Mouse (Mus musculus): ENCODE data around the gene Pcdh15. TPM values are rescaled to one million over a fixed set of nuclear protein-coding genes. Genes with fewer than 3 reads are reported as not detected.

Pcdh15 gene
- total and polyA plus RNA-seq, 2 experiments from 2014 or later, result 9.8 to 38.2 TPM

GRCm38 (mm10) chr10:74569603-74570002 lies 1470.5 kb downstream of the Pcdh15 start:
- TF ChIP-seq CTCF (IDR thresholded peaks at IDR 0.05), result no peak
- no peaks in the 10 kb centered on the region for H3K9me3 ChIP-seq (ENCODE audit: low read length)
- ATAC-seq (ENCODE audit: low FRiP score), result no peak
- no peaks in the 10 kb centered on the region for H3K36me3 ChIP-seq (ENCODE audit: insufficient read depth, low read length)
- H3K27me3 ChIP-seq (ENCODE audit: insufficient read depth, low read length), result no peaks in the 10 kb centered on the region
- H3K4me3 ChIP-seq (ENCODE audit: low read depth, low read length), result no peak overlapping the region
- no peak for DNase-seq (ENCODE audit: low spot score)
- H3K9ac ChIP-seq (replicated peaks; ENCODE audit: low read length, poor library complexity, severe bottlenecking), result no peak overlapping the region
- 72% methylated on average over 3 of the region's 3 CpGs for WGBS
- no peak overlapping the region for H3K4me2 ChIP-seq (ENCODE audit: low read depth, low read length, poor library complexity, severe bottlenecking)
- H3K4me1 ChIP-seq (ENCODE audit: insufficient read depth, low read length), result no peaks in the 10 kb centered on the region
- H3K27ac ChIP-seq (ENCODE audit: low read depth, low read length), result no peak overlapping the region

DNA sequence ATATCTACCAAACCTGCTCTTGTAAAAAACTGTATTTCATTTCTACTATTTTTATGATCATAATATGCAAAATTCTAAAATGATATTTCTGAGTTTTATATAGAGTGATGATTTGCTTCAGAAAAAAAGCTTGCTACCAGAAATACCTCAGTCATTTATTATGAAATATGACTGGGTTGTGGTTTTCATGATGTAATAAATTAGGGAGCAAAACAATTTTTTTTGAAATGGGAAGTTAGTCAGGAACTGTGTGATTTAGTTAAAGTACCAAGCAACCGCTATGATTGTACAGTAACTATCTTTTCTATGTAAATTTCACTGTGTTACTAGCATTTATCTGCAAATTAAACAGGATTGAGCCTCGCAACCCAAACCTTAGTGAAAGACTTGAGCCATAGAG lies 1480.8 kb downstream of the Pcdh15 start:
- Histone ChIP-seq H3K36me3 (ENCODE audit: insufficient read depth, low read length) (no peaks in the 10 kb centered on the region), H3K27ac (ENCODE audit: low read depth, low read length) (no peak overlapping the region), H3K27me3 (ENCODE audit: insufficient read depth, low read length) (no peaks in the 10 kb centered on the region), H3K9ac (replicated peaks; ENCODE audit: low read length, poor library complexity, severe bottlenecking) (no peak overlapping the region), H3K4me2 (ENCODE audit: low read depth, low read length, poor library complexity, severe bottlenecking) (no peak overlapping the region), H3K4me3 (ENCODE audit: low read depth, low read length) (no peak overlapping the region), H3K4me1 (ENCODE audit: insufficient read depth, low read length) (no peaks in the 10 kb centered on the region), H3K9me3 (ENCODE audit: low read length) (no peaks in the 10 kb centered on the region)
- WGBS, result 92% methylated on average over 2 of the region's 2 CpGs
- no peak for ATAC-seq (ENCODE audit: low FRiP score)
- DNase-seq (ENCODE audit: low spot score), result no peak
- no peak for TF ChIP-seq CTCF (IDR thresholded peaks at IDR 0.05)

DNA sequence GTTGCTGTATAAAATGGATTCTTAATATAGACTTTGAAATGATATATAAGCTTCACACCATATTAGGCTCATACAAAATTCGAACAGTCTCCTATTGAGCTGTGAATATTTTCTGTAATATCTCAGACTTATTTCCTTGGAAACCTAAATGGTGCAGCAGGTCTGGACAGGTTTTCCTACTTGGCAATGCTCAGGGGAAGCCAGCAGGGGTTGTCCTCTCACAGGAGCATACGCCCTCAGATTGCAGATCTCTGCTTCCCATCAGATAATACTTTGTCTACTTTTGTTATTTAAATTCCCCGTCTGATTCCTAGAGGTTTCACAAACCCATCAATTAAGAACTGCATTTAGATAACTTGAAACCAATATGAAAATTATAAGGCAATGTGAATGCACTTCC lies 1492.7 kb downstream of the Pcdh15 start:
- no peaks in the 10 kb centered on the region for H3K27me3 ChIP-seq (ENCODE audit: insufficient read depth, low read length)
- no peak for ATAC-seq (ENCODE audit: low FRiP score)

GRCm38 (mm10) chr10:74607683-74608082 lies 1508.5 kb downstream of the Pcdh15 start:
- Histone ChIP-seq H3K4me3 (ENCODE audit: low read depth, low read length) (no peak overlapping the region), H3K27me3 (ENCODE audit: insufficient read depth, low read length) (no peaks in the 10 kb centered on the region), H3K9ac (replicated peaks; ENCODE audit: low read length, poor library complexity, severe bottlenecking) (no peak overlapping the region), H3K4me2 (ENCODE audit: low read depth, low read length, poor library complexity, severe bottlenecking) (no peak overlapping the region), H3K27ac (ENCODE audit: low read depth, low read length) (0 out of 2 replicates have a peak overlapping the region, but pooled peaks have one; percentile 18), H3K4me1 (ENCODE audit: insufficient read depth, low read length) (no peaks in the 10 kb centered on the region), H3K9me3 (ENCODE audit: low read length) (no peaks in the 10 kb centered on the region), H3K36me3 (ENCODE audit: insufficient read depth, low read length) (no peaks in the 10 kb centered on the region)
- ATAC-seq (ENCODE audit: low FRiP score) (no peak), DNase-seq (ENCODE audit: low spot score) (no peak)
- no peak for TF ChIP-seq CTCF (IDR thresholded peaks at IDR 0.05)
- 54% methylated on average over 2 of the region's 2 CpGs for WGBS

More for the DNA sequence above, 1492.7 kb downstream of the Pcdh15 start:
- no peak for TF ChIP-seq CTCF (IDR thresholded peaks at IDR 0.05)
- WGBS, result 70% methylated on average over 3 of the region's 3 CpGs
- Histone ChIP-seq H3K36me3 (ENCODE audit: insufficient read depth, low read length) (no peaks in the 10 kb centered on the region), H3K9ac (replicated peaks; ENCODE audit: low read length, poor library complexity, severe bottlenecking) (no peak overlapping the region), H3K4me2 (ENCODE audit: low read depth, low read length, poor library complexity, severe bottlenecking) (no peak overlapping the region), H3K27ac (ENCODE audit: low read depth, low read length) (no peak overlapping the region), H3K4me3 (ENCODE audit: low read depth, low read length) (no peak overlapping the region), H3K9me3 (ENCODE audit: low read length) (no peaks in the 10 kb centered on the region), H3K4me1 (ENCODE audit: insufficient read depth, low read length) (no peaks in the 10 kb centered on the region)
- no peak for DNase-seq (ENCODE audit: low spot score)

DNA sequence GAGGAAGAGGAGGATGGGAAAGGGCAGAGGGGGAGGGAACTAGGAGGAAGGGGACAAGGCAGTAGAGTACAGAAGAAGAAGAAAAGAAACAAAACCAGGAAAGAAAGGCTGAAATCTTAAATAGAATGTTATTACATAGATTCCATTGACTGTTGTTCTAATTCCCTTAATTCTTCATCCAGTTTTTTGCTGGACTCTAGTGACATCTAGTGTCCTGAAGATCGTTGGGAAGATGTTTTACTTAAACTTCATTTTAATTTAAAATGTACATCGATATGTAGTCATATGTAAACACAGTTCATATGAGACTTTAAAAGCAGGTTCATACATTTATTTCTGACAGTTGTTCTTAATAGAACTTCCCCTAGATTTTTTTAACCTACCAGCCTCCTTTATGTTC lies 1522.7 kb downstream of the Pcdh15 start:
- ATAC-seq (ENCODE audit: low FRiP score) (no peak), DNase-seq (ENCODE audit: low spot score) (peak; percentile 59)
- Histone ChIP-seq H3K4me2 (ENCODE audit: low read depth, low read length, poor library complexity, severe bottlenecking) (no peak overlapping the region), H3K36me3 (ENCODE audit: insufficient read depth, low read length) (no peaks in the 10 kb centered on the region), H3K27ac (ENCODE audit: low read depth, low read length) (no peak overlapping the region), H3K9me3 (ENCODE audit: low read length) (no peaks in the 10 kb centered on the region), H3K9ac (replicated peaks; ENCODE audit: low read length, poor library complexity, severe bottlenecking) (no peak overlapping the region), H3K27me3 (ENCODE audit: insufficient read depth, low read length) (no peaks in the 10 kb centered on the region), H3K4me3 (ENCODE audit: low read depth, low read length) (no peak overlapping the region), H3K4me1 (ENCODE audit: insufficient read depth, low read length) (no peaks in the 10 kb centered on the region)
- 38% methylated on average over 2 of the region's 2 CpGs for WGBS
- TF ChIP-seq CTCF (IDR thresholded peaks at IDR 0.05), result peak; percentile 76

DNA sequence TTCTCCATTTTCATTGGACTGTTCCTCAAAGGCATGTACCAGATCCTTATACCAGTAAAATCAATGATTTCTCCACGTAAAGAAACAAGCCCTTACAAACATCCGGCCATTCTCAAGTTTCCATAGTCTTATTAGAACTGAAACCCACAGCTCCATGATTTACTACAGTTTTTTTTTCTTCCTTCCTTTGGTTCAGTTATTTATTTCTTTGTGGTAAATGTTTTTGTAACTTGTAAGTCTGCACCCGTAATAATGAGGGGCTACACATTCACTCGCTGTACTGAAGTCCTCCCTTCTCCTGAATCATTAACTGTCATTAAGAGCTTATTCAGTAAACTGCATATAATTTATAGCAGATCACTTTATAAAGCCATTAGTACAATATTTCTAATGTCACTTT lies 1526.6 kb downstream of the Pcdh15 start:
- Histone ChIP-seq H3K36me3 (ENCODE audit: insufficient read depth, low read length) (no peaks in the 10 kb centered on the region), H3K9ac (replicated peaks; ENCODE audit: low read length, poor library complexity, severe bottlenecking) (no peak overlapping the region), H3K4me2 (ENCODE audit: low read depth, low read length, poor library complexity, severe bottlenecking) (no peak overlapping the region), H3K9me3 (ENCODE audit: low read length) (no peaks in the 10 kb centered on the region), H3K4me1 (ENCODE audit: insufficient read depth, low read length) (no peaks in the 10 kb centered on the region), H3K27ac (ENCODE audit: low read depth, low read length) (no peak overlapping the region), H3K4me3 (ENCODE audit: low read depth, low read length) (no peak overlapping the region), H3K27me3 (ENCODE audit: insufficient read depth, low read length) (no peaks in the 10 kb centered on the region)
- no peak for ATAC-seq (ENCODE audit: low FRiP score)
- no peak for TF ChIP-seq CTCF (IDR thresholded peaks at IDR 0.05)
- DNase-seq (ENCODE audit: low spot score), result no peak
- WGBS, result 86% methylated on average over 4 of the region's 4 CpGs
